In genomic region chr4:108360136-108361055, GRCm38 (mm10) we compare ENCODE assay signal across 9 mouse cellular contexts. TPM values are rescaled to one million over a fixed set of nuclear protein-coding genes. Genes with fewer than 3 reads are reported as not detected.
DNase-seq lines count a peak whose midpoint lies in the region; ATAC-seq and TF ChIP-seq lines count a peak whose summit lies in the region.
"Had no signal": no experiment of that assay in that cellular context is flagged by ENCODE, and none has a peak within 500 bp of the region (broad histone marks: within the 10 kb centered on the region; RNA-seq: fewer than 3 reads in every experiment).

No protein-coding gene starts in this region.

- ATAC-seq in cerebellum, adult (ENCODE audit: insufficient number of reproducible peaks, low FRiP score, low TSS enrichment): no peak
- ATAC-seq in liver, embryonic 14.5 days (ENCODE audit: insufficient read depth): no peak
- peak; percentile 91 for ATAC-seq in neural tube, embryonic 15.5 days (ENCODE audit: low FRiP score)

- H3K4me1 ChIP-seq in cerebellum, adult 2 months (ENCODE audit: control insufficient read depth, insufficient read depth, low read length): peaks cover 4% of the 10 kb centered on the region
- H3K4me1 ChIP-seq in liver, embryonic 14.5 days (replicated peaks; ENCODE audit: control insufficient read depth in 2 of 2, insufficient read depth in 2 of 2, low read length in 1 of 2): peaks cover 3 to 6% of the 10 kb centered on the region in 2 experiments; a peak in 2 of 4 replicates
- peaks cover 53% of the 10 kb centered on the region for H3K4me1 ChIP-seq in neural tube, embryonic 15.5 days

- TF ChIP-seq EP300 in liver, embryonic 14.5 days (IDR thresholded peaks at IDR 0.05; ENCODE audit: low read depth): no peak

- no peaks in the 10 kb centered on the region for H3K36me3 ChIP-seq in liver, embryonic 14.5 days (replicated peaks; ENCODE audit: control insufficient read depth, insufficient read depth, low read depth)
- H3K36me3 ChIP-seq in neural tube, embryonic 15.5 days: no peaks in the 10 kb centered on the region

- peak overlapping the region; percentile 41 for H3K4me3 ChIP-seq in cerebellum, adult 2 months (replicated peaks; ENCODE audit: insufficient read depth, low read depth, low read length)
- no peak overlapping the region for H3K4me3 ChIP-seq in liver, embryonic 14.5 days (ENCODE audit: insufficient read depth in 1 of 2, low read depth in 2 of 2, low read length in 2 of 2)
- peak overlapping the region; percentile 12 for H3K4me3 ChIP-seq in neural tube, embryonic 15.5 days (replicated peaks)

- no peak for TF ChIP-seq CTCF in cerebellum, adult 2 months (IDR thresholded peaks at IDR 0.05; ENCODE audit: borderline replicate concordance, insufficient read depth, low read depth, low read length)
- no peak for TF ChIP-seq CTCF in liver, embryonic 14.5 days (IDR thresholded peaks at IDR 0.05; ENCODE audit: low read depth)

- no peak overlapping the region for H3K9ac ChIP-seq in liver, embryonic 14.5 days (replicated peaks)
- 0 out of 2 replicates have a peak overlapping the region, but pooled peaks have one; percentile 11 for H3K9ac ChIP-seq in neural tube, embryonic 15.5 days (replicated peaks)

- WGBS in cerebellum, adult 2 months: 27% methylated on average over 28 of the region's 28 CpGs
- WGBS in liver, embryonic 14.5 days (ENCODE audit: insufficient replicate concordance): 11% methylated on average over 28 of the region's 28 CpGs
- WGBS in neural tube, embryonic 15.5 days: 6% methylated on average over 28 of the region's 28 CpGs

- no peak overlapping the region for H3K27ac ChIP-seq in cerebellum, adult 2 months (ENCODE audit: insufficient read depth, low read length)
- no peak overlapping the region for H3K27ac ChIP-seq in liver, embryonic 14.5 days
- H3K27ac ChIP-seq in neural tube, embryonic 15.5 days (replicated peaks): peak overlapping the region; percentile 86

- H3K4me2 ChIP-seq in liver, embryonic 14.5 days (ENCODE audit: low read depth): peak overlapping the region; percentile 44
- H3K4me2 ChIP-seq in neural tube, embryonic 15.5 days: peak overlapping the region; percentile 51

- no peak for DNase-seq in cerebellum, adult 2 months
- DNase-seq in cerebellum, postnatal 4 days (ENCODE audit: low spot score in 2 of 2): peak; percentile 65 to 89
- DNase-seq in heart, adult 18-20 months: peak; percentile 54 to 74
- DNase-seq in kidney, postnatal 10 days: peak; percentile 87
- no peak for DNase-seq in liver, embryonic 14.5 days (ENCODE audit: low read depth in 3 of 3, low spot score in 3 of 3)
- peak; percentile 87 for DNase-seq in yolk sac, embryonic 10.5 days (ENCODE audit: low spot score)

- no peaks in the 10 kb centered on the region for H3K27me3 ChIP-seq in cerebellum, adult 2 months (ENCODE audit: control insufficient read depth, insufficient read depth, low read length)
- no peaks in the 10 kb centered on the region; the same call in 1 of the 2 replicates for H3K27me3 ChIP-seq in liver, embryonic 14.5 days (ENCODE audit: control insufficient read depth, insufficient read depth, low read length)
- H3K27me3 ChIP-seq in neural tube, embryonic 15.5 days (replicated peaks): no peaks in the 10 kb centered on the region

- no peaks in the 10 kb centered on the region for H3K9me3 ChIP-seq in liver, embryonic 14.5 days (ENCODE audit: control insufficient read depth, low read length)
- no peaks in the 10 kb centered on the region for H3K9me3 ChIP-seq in neural tube, embryonic 15.5 days (replicated peaks)

- no peak for TF ChIP-seq POLR2A in cerebellum, adult 2 months (IDR thresholded peaks at IDR 0.05; ENCODE audit: borderline replicate concordance, insufficient read depth, low read length)

RNA-seq across cellular contexts. Expression of gene Shisal2a, which starts 22.8 kb away (rescaled TPM):
- 0.36 and 0.73 TPM in 2 replicates for polyA plus RNA-seq in cerebellum, adult 2 months (2012; rRNA removed)
- not detected for total RNA-seq in heart, adult 18-20 months (2021)
- 0.14 and 0.20 TPM in 2 replicates for polyA plus RNA-seq in liver, embryonic 14.5 days (2012; rRNA removed)
- polyA plus RNA-seq in liver, embryonic 14.5 days (2014; fragmentation: Nextera tagmentation; extraction: Ambion mirVana): 0.29 TPM in 1 of 2 replicates, not detected in the other
- 4.0 and 6.3 TPM in 2 replicates for polyA plus RNA-seq in neural tube, embryonic 15.5 days (2015; fragmentation: Nextera tagmentation; extraction: Ambion mirVana)
- total RNA-seq: gastrocnemius, postnatal 4 days had no signal

RNA-seq across cellular contexts. Expression of gene Coa7, which starts 32.5 kb away (rescaled TPM):
- polyA plus RNA-seq in cerebellum, adult 2 months (2012; rRNA removed): 15.9 and 16.8 TPM in 2 replicates
- 10 to 100 TPM; 35.6 to 39.8 TPM for total RNA-seq in heart, adult 18-20 months (2021)
- 9.3 and 11.0 TPM in 2 replicates for polyA plus RNA-seq in liver, embryonic 14.5 days (2012; rRNA removed)
- polyA plus RNA-seq in liver, embryonic 14.5 days (2014; fragmentation: Nextera tagmentation; extraction: Ambion mirVana): 26.4 and 29.1 TPM in 2 replicates
- 42.6 and 46.8 TPM in 2 replicates for polyA plus RNA-seq in neural tube, embryonic 15.5 days (2015; fragmentation: Nextera tagmentation; extraction: Ambion mirVana)

RNA-seq across cellular contexts. Expression of gene Gpx7, which starts 46.4 kb away (rescaled TPM):
- polyA plus RNA-seq in cerebellum, adult 2 months (2012; rRNA removed): 7.0 and 8.3 TPM in 2 replicates
- 1 to 10 TPM; 6.5 to 8.1 TPM for total RNA-seq in heart, adult 18-20 months (2021)
- 5.8 and 6.6 TPM in 2 replicates for polyA plus RNA-seq in liver, embryonic 14.5 days (2012; rRNA removed)
- 7.6 and 8.2 TPM in 2 replicates for polyA plus RNA-seq in liver, embryonic 14.5 days (2014; fragmentation: Nextera tagmentation; extraction: Ambion mirVana)
- polyA plus RNA-seq in neural tube, embryonic 15.5 days (2015; fragmentation: Nextera tagmentation; extraction: Ambion mirVana): 36.9 and 37.9 TPM in 2 replicates

RNA-seq across cellular contexts. Expression of gene Zyg11b, which starts 59.5 kb away (rescaled TPM):
- 39.1 and 39.4 TPM in 2 replicates for polyA plus RNA-seq in cerebellum, adult 2 months (2012; rRNA removed)
- total RNA-seq in heart, adult 18-20 months (2021): 10 to 100 TPM; 38.7 to 39.6 TPM
- polyA plus RNA-seq in liver, embryonic 14.5 days (2012; rRNA removed): 1.6 and 2.2 TPM in 2 replicates
- 2.3 and 3.2 TPM in 2 replicates for polyA plus RNA-seq in liver, embryonic 14.5 days (2014; fragmentation: Nextera tagmentation; extraction: Ambion mirVana)
- polyA plus RNA-seq in neural tube, embryonic 15.5 days (2015; fragmentation: Nextera tagmentation; extraction: Ambion mirVana): 23.3 and 28.8 TPM in 2 replicates

Comparison
In these comparisons a context has a peak if more than half of its experiments do, and no peak if none do; other contexts are left out.
1. DNase-seq: peak in cerebellum, postnatal 4 days (2 of 2), heart, adult 18-20 months (2 of 2), kidney, postnatal 10 days (single experiment) and yolk sac, embryonic 10.5 days (single experiment); none in cerebellum, adult 2 months (0 of 2) and liver, embryonic 14.5 days (0 of 3).
2. H3K4me3 ChIP-seq: peak in cerebellum, adult 2 months (single experiment) and neural tube, embryonic 15.5 days (single experiment); none in liver, embryonic 14.5 days (0 of 2).